Mouse (Mus musculus) erythroblast, embryonic 14.5 days (primary cell): Measurements from ENCODE around the gene Nop10. TPM values are rescaled to one million over a fixed set of nuclear protein-coding genes. Genes with fewer than 3 reads are reported as not detected.

ENCODE experiments used
- H3K27me3 ChIP-seq: 2 replicates; pipeline ENCODE4 v1.6.1; 2012; ENCODE audit warnings: inconsistent platforms; ENCODE audit not compliant: control insufficient read depth
- H3K36me3 ChIP-seq: 2 replicates; pipeline ENCODE4 v1.6.1; 2012; ENCODE audit warnings: mild to moderate bottlenecking, inconsistent platforms; ENCODE audit not compliant: control insufficient read depth
- H3K4me1 ChIP-seq: 2 replicates; pipeline ENCODE4 v1.6.1; 2012; ENCODE audit warnings: inconsistent platforms; ENCODE audit not compliant: control insufficient read depth
- H3K4me3 ChIP-seq: replicated peaks from 2 replicates; pipeline ENCODE3; 2012; ENCODE audit warnings: moderate library complexity, mild to moderate bottlenecking, inconsistent platforms
- H3K9me3 ChIP-seq: 2 replicates; pipeline ENCODE4 v1.6.1; 2012; ENCODE audit warnings: low read length, inconsistent platforms, mixed read lengths; ENCODE audit not compliant: control insufficient read depth
- GATA1 ChIP-seq: IDR thresholded peaks from 2 replicates; pipeline ENCODE4 v1.6.1; 2012; ENCODE audit warnings: low read length, inconsistent platforms, mixed read lengths
- TAL1 ChIP-seq: IDR thresholded peaks from 3 replicates; pipeline ENCODE4 v1.6.1; 2012; ENCODE audit warnings: low read length, inconsistent platforms, mixed read lengths
- polyA plus RNA-seq: library from polyadenylated mRNA; stranded (reverse); fragments of >175 nt; gene quantifications from 2 replicates; pipeline ENCODE4 v1.2.3, GENCODE M21; 2012

Nop10 gene
- polyA plus RNA-seq, 1 experiment = 1.5 TPM

GRCm38 (mm10) chr2:112259241-112259962, 2.3 kb upstream of the Nop10 start, which contains the start of gene Nutm1:
Gene Nutm1, minus strand, starts transcription at chr2:112259291.
- H3K4me1 ChIP-seq = peaks cover 29% of the 10 kb centered on the region
- no peaks in the 10 kb centered on the region for H3K9me3 ChIP-seq
- TF ChIP-seq GATA1 (no peak), TAL1 (no peak)
- no peak within 1 kb of the TSS for H3K4me3 ChIP-seq
- no peaks in the 10 kb centered on the region for H3K36me3 ChIP-seq
- H3K27me3 ChIP-seq = no peaks in the 10 kb centered on the region

GRCm38 (mm10) chr2:112262779-112263295, 1.1 kb downstream of the Nop10 start:
- TF ChIP-seq GATA1 = no peak
- TF ChIP-seq TAL1 = no peak
- H3K36me3 ChIP-seq = no peaks in the 10 kb centered on the region
- H3K4me1 ChIP-seq = peaks cover 55% of the 10 kb centered on the region
- no peaks in the 10 kb centered on the region for H3K27me3 ChIP-seq
- H3K4me3 ChIP-seq = peak overlapping the region; percentile 92
- no peaks in the 10 kb centered on the region for H3K9me3 ChIP-seq

- Histone ChIP-seq H3K36me3 (peaks cover 4% of the 10 kb centered on the region), H3K4me1 (peaks cover 66% of the 10 kb centered on the region), H3K9me3 (no peaks in the 10 kb centered on the region), H3K4me3 (no peak overlapping the region), H3K27me3 (no peaks in the 10 kb centered on the region)
- no peak for TF ChIP-seq TAL1
- no peak for TF ChIP-seq GATA1
Observed at GRCm38 (mm10) chr2:112264364-112264763, 2.6 kb downstream of the Nop10 start.

GRCm38 (mm10) chr2:112265448-112266241, 3.9 kb downstream of the Nop10 start, which contains the start of gene Slc12a6:
Gene Slc12a6, plus strand, starts transcription at chr2:112265825.
- no peaks in the 10 kb centered on the region for H3K27me3 ChIP-seq
- H3K4me1 ChIP-seq = peaks cover 75% of the 10 kb centered on the region
- TF ChIP-seq TAL1 (no peak), GATA1 (no peak)
- H3K36me3 ChIP-seq = peaks cover 11% of the 10 kb centered on the region
- no peaks in the 10 kb centered on the region for H3K9me3 ChIP-seq
- H3K4me3 ChIP-seq = peak within 1 kb of the TSS; percentile 100

- Histone ChIP-seq H3K4me3 (peak within 1 kb of the TSS; percentile 100), H3K27me3 (no peaks in the 10 kb centered on the region), H3K36me3 (peaks cover 13% of the 10 kb centered on the region), H3K4me1 (peaks cover 76% of the 10 kb centered on the region), H3K9me3 (no peaks in the 10 kb centered on the region)
- peak; percentile 67 for TF ChIP-seq GATA1
- no peak for TF ChIP-seq TAL1
Observed at GRCm38 (mm10) chr2:112266242-112266592, 4.5 kb downstream of the Nop10 start, which contains the start of gene Gm21985. Gene Gm21985, plus strand, starts transcription at chr2:112266314.

GRCm38 (mm10) chr2:112266780-112267179, 5.1 kb downstream of the Nop10 start:
- TF ChIP-seq GATA1 (no peak), TAL1 (no peak)
- H3K27me3 ChIP-seq = no peaks in the 10 kb centered on the region
- peaks cover 19% of the 10 kb centered on the region for H3K36me3 ChIP-seq
- H3K4me1 ChIP-seq = peaks cover 76% of the 10 kb centered on the region
- H3K4me3 ChIP-seq = peak overlapping the region; percentile 100
- H3K9me3 ChIP-seq = no peaks in the 10 kb centered on the region

GRCm38 (mm10) chr2:112267547-112268269, 6.0 kb downstream of the Nop10 start:
- Histone ChIP-seq H3K27me3 (no peaks in the 10 kb centered on the region), H3K4me1 (peaks cover 74% of the 10 kb centered on the region), H3K4me3 (peak overlapping the region; percentile 100), H3K36me3 (peaks cover 24% of the 10 kb centered on the region), H3K9me3 (no peaks in the 10 kb centered on the region)
- TF ChIP-seq TAL1 = no peak
- no peak for TF ChIP-seq GATA1

- peaks cover 67% of the 10 kb centered on the region for H3K4me1 ChIP-seq
- H3K36me3 ChIP-seq = peaks cover 41% of the 10 kb centered on the region
- H3K9me3 ChIP-seq = no peaks in the 10 kb centered on the region
- no peak overlapping the region for H3K4me3 ChIP-seq
- no peak for TF ChIP-seq TAL1
- TF ChIP-seq GATA1 = no peak
- H3K27me3 ChIP-seq = no peaks in the 10 kb centered on the region
Observed at GRCm38 (mm10) chr2:112270011-112270410, 8.3 kb downstream of the Nop10 start.

- Histone ChIP-seq H3K36me3 (peaks cover 45% of the 10 kb centered on the region), H3K27me3 (no peaks in the 10 kb centered on the region), H3K4me3 (no peak overlapping the region), H3K9me3 (no peaks in the 10 kb centered on the region), H3K4me1 (peaks cover 49% of the 10 kb centered on the region)
- TF ChIP-seq GATA1 = no peak
Observed at GRCm38 (mm10) chr2:112272909-112273308, 11.2 kb downstream of the Nop10 start.
